In genomic region chr11:80564975-80565965, GRCm38 (mm10) we compare ENCODE assay signal across 7 mouse cellular contexts.
DNase-seq lines count a peak whose midpoint lies in the region; ATAC-seq and TF ChIP-seq lines count a peak whose summit lies in the region.

No protein-coding gene starts in this region.

- TF ChIP-seq EP300 in liver, postnatal 0 days (IDR thresholded peaks at IDR 0.05; ENCODE audit: low read depth), result no peak

- no peak for TF ChIP-seq CTCF in kidney, postnatal 0 days (IDR thresholded peaks at IDR 0.05; ENCODE audit: low read depth)
- no peak for TF ChIP-seq CTCF in liver, postnatal 0 days (IDR thresholded peaks at IDR 0.05; ENCODE audit: low read depth)

- no peaks in the 10 kb centered on the region for H3K36me3 ChIP-seq in kidney, postnatal 0 days (ENCODE audit: insufficient read depth, low read length)
- H3K36me3 ChIP-seq in liver, postnatal 0 days (replicated peaks; ENCODE audit: insufficient read depth, low read length), result no peaks in the 10 kb centered on the region

- WGBS in kidney, postnatal 0 days, result 63% methylated on average over 7 of the region's 7 CpGs
- WGBS in liver, postnatal 0 days (ENCODE audit: insufficient replicate concordance), result 50% methylated on average over 7 of the region's 7 CpGs

- H3K4me1 ChIP-seq in kidney, postnatal 0 days (replicated peaks; ENCODE audit: insufficient read depth, low read length), result no peaks in the 10 kb centered on the region
- no peaks in the 10 kb centered on the region for H3K4me1 ChIP-seq in liver, postnatal 0 days (ENCODE audit: insufficient read depth)

- no peaks in the 10 kb centered on the region for H3K9me3 ChIP-seq in kidney, postnatal 0 days (replicated peaks; ENCODE audit: low read length)
- no peaks in the 10 kb centered on the region for H3K9me3 ChIP-seq in liver, postnatal 0 days (ENCODE audit: low read length)

- H3K4me2 ChIP-seq in kidney, postnatal 0 days (ENCODE audit: low read length), result no peak overlapping the region
- H3K4me2 ChIP-seq in liver, postnatal 0 days (ENCODE audit: low read depth, low read length), result no peak overlapping the region

- no peaks in the 10 kb centered on the region for H3K27me3 ChIP-seq in kidney, postnatal 0 days (ENCODE audit: insufficient read depth, low read length)
- H3K27me3 ChIP-seq in liver, postnatal 0 days (ENCODE audit: insufficient read depth, low read length), result no peaks in the 10 kb centered on the region

- H3K9ac ChIP-seq in kidney, postnatal 0 days (ENCODE audit: low read depth, low read length), result no peak overlapping the region
- H3K9ac ChIP-seq in liver, postnatal 0 days (replicated peaks), result no peak overlapping the region

- no peak overlapping the region for H3K4me3 ChIP-seq in kidney, postnatal 0 days (replicated peaks; ENCODE audit: low read depth, low read length)
- no peak overlapping the region for H3K4me3 ChIP-seq in liver, postnatal 0 days (ENCODE audit: low read depth, low read length)

- DNase-seq in kidney, postnatal 0 days (ENCODE audit: low spot score), result peak; percentile 54
- no peak for DNase-seq in kidney, adult 8-10 months
- DNase-seq in adrenal gland, postnatal 14 days, result peak; percentile 33
- peak; percentile 32 for DNase-seq in cerebellum, adult 8-10 months
- DNase-seq in lung, postnatal 10 days, result peak; percentile 85
- no peak for DNase-seq in thymus, postnatal 10 days (ENCODE audit: low spot score in 2 of 2)
- DNase-seq in liver, postnatal 0 days, result no peak

- no peak overlapping the region for H3K27ac ChIP-seq in kidney, postnatal 0 days
- H3K27ac ChIP-seq in liver, postnatal 0 days (ENCODE audit: low read depth), result no peak overlapping the region

- no peak for ATAC-seq in kidney, postnatal 0 days (replicated peaks; ENCODE audit: low FRiP score, low read depth)
- ATAC-seq in liver, postnatal 0 days, result no peak

Comparison
In these comparisons a context has a peak if more than half of its experiments do, and no peak if none do; other contexts are left out.
1. DNase-seq: peak in kidney, postnatal 0 days (single experiment), adrenal gland, postnatal 14 days (single experiment), cerebellum, adult 8-10 months (single experiment) and lung, postnatal 10 days (single experiment); none in kidney, adult 8-10 months (0 of 2), thymus, postnatal 10 days (0 of 2) and liver, postnatal 0 days (single experiment).